In the genomic region with DNA sequence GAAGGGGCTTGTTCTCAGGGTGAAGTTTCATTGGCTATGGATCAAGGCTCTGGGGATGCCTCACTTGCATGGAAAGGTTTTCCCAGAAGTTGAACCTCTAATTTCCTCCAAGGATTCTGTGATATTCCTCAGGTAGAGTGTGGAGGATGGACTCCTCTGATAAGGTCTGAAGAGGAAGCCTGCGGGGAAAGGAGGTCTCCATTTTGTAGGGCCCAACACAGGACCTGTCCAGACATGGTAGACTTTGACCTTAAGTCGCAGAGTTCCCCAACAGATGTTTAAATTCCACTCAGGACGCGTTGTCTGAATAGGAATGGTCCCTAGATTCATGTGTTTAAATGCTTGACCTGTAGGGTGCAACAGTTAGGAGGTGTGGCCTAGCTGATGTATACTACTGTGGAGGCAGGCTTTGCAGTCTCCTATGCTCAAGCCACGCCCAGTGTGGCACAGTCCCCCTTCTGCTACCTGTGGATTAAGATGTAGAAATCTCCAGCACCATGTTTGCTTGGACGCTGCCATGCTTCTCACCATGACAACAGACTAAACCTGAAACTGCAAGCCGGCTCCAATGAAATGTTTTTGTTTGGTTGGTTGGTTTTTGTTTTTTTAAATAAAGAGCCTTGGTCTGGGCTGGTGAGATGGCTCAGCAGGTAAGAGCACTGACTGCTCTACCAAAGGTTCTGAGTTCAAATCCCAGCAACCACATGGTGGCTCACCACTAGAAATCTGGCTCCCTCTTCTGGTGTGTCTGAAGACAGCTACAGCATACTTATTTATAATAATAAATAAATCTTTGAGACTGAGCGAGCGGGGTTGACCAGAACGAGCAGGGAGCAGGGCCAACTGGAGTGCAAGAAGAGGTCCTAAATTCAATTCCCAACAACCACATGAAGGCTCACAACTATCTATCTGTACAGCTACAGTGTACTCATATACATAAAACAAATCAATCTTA, we compare ENCODE assay signal across 10 mouse cellular contexts. TPM values are rescaled to one million over a fixed set of nuclear protein-coding genes. Genes with fewer than 3 reads are reported as not detected.
A peak's percentile ranks its signal among the peaks of the same experiment; 100 is the strongest.
DNase-seq lines count a peak whose midpoint lies in the region; ATAC-seq and TF ChIP-seq lines count a peak whose summit lies in the region.
"Had no signal": no experiment of that assay in that cellular context is flagged by ENCODE, and none has a peak within 500 bp of the region (broad histone marks: within the 10 kb centered on the region; RNA-seq: fewer than 3 reads in every experiment).

No protein-coding gene starts in this region.

- TF ChIP-seq POLR2A in kidney, adult 2 months (IDR thresholded peaks at IDR 0.05; ENCODE audit: low read depth, low read length), result no peak

- no peak overlapping the region for H3K4me2 ChIP-seq in kidney, embryonic 15.5 days
- no peak overlapping the region for H3K4me2 ChIP-seq in neural tube, embryonic 13.5 days
- H3K4me2 ChIP-seq in stomach, postnatal 0 days (replicated peaks; ENCODE audit: low read depth), result no peak overlapping the region

- ATAC-seq in kidney, embryonic 15.5 days (replicated peaks; ENCODE audit: low FRiP score), result 0 out of 2 replicates have a peak, but pooled peaks have one; percentile 43
- ATAC-seq in neural tube, embryonic 13.5 days (ENCODE audit: low read depth), result peak; percentile 36; the same call in 1 of the 2 replicates
- peak; percentile 40; the same call in 1 of the 2 replicates for ATAC-seq in granulocyte monocyte progenitor cell, adult 5-6 weeks (replicated peaks; ENCODE audit: poor library complexity, severe bottlenecking)
- ATAC-seq in stomach, postnatal 0 days (ENCODE audit: low FRiP score, low TSS enrichment), result 0 out of 2 replicates have a peak, but pooled peaks have one; percentile 35

- no peak for TF ChIP-seq CTCF in kidney, adult 2 months (conservative IDR thresholded peaks at IDR 0.05; ENCODE audit: insufficient read depth, insufficient read length, low read depth, low read length)
- peak; percentile 14; the same call in 1 of the 2 replicates for TF ChIP-seq CTCF in stomach, postnatal 0 days (IDR thresholded peaks at IDR 0.05; ENCODE audit: low read depth)

- no peaks in the 10 kb centered on the region for H3K9me3 ChIP-seq in kidney, embryonic 15.5 days (replicated peaks)
- H3K9me3 ChIP-seq in neural tube, embryonic 13.5 days, result no peaks in the 10 kb centered on the region
- no peaks in the 10 kb centered on the region for H3K9me3 ChIP-seq in stomach, postnatal 0 days (ENCODE audit: control insufficient read depth, low read length)

- no peak overlapping the region for H3K9ac ChIP-seq in kidney, embryonic 15.5 days
- no peak overlapping the region for H3K9ac ChIP-seq in neural tube, embryonic 13.5 days
- H3K9ac ChIP-seq in stomach, postnatal 0 days (ENCODE audit: low read length), result no peak overlapping the region

- no peak overlapping the region for H3K27ac ChIP-seq in kidney, embryonic 15.5 days
- H3K27ac ChIP-seq in kidney, adult 2 months (ENCODE audit: insufficient read depth, low read depth, low read length), result no peak overlapping the region
- no peak overlapping the region for H3K27ac ChIP-seq in neural tube, embryonic 13.5 days (replicated peaks)
- no peak overlapping the region for H3K27ac ChIP-seq in stomach, postnatal 0 days (replicated peaks)

- H3K4me3 ChIP-seq in kidney, embryonic 15.5 days (replicated peaks), result no peak overlapping the region
- no peak overlapping the region for H3K4me3 ChIP-seq in kidney, adult 2 months (ENCODE audit: insufficient read depth, low read depth, low read length)
- H3K4me3 ChIP-seq in neural tube, embryonic 13.5 days, result no peak overlapping the region
- H3K4me3 ChIP-seq in stomach, postnatal 0 days (ENCODE audit: low read depth, low read length), result no peak overlapping the region

- peaks cover 62% of the 10 kb centered on the region for H3K36me3 ChIP-seq in kidney, embryonic 15.5 days
- H3K36me3 ChIP-seq in kidney, adult 2 months (ENCODE audit: control insufficient read depth, insufficient read depth, low read length), result peaks cover 3% of the 10 kb centered on the region
- peaks cover 52% of the 10 kb centered on the region for H3K36me3 ChIP-seq in neural tube, embryonic 13.5 days
- peaks cover 21% of the 10 kb centered on the region for H3K36me3 ChIP-seq in stomach, postnatal 0 days (ENCODE audit: control insufficient read depth, insufficient read depth, low read length)

- intact Hi-C loops in left cerebral cortex, postnatal 10 days (cut with DNase I), result no loop called here

- 85% methylated on average over 10 of the region's 10 CpGs for WGBS in kidney, embryonic 15.5 days
- 84% methylated on average over 10 of the region's 10 CpGs for WGBS in kidney, adult 2 months
- WGBS in neural tube, embryonic 13.5 days, result 90% methylated on average over 10 of the region's 10 CpGs
- 84% methylated on average over 10 of the region's 10 CpGs for WGBS in stomach, postnatal 0 days

- no peak for TF ChIP-seq EP300 in stomach, postnatal 0 days (optimal IDR thresholded peaks at IDR 0.05)

- DNase-seq in kidney, adult 2 months, result no peak
- no peak for DNase-seq in neural tube, embryonic 10.5 days (ENCODE audit: extremely low spot score, low spot score)
- DNase-seq in stomach, postnatal 0 days (ENCODE audit: low spot score), result no peak
- no peak for DNase-seq in urinary bladder, adult 2 months (ENCODE audit: low spot score)
- DNase-seq in left cerebral cortex, postnatal 10 days (ENCODE audit: extremely low spot score in 1 of 2, low spot score in 2 of 2), result no peak
- DNase-seq: adrenal gland, adult 2 months; heart, adult 18-20 months had no signal

- H3K4me1 ChIP-seq in kidney, embryonic 15.5 days, result no peaks in the 10 kb centered on the region
- H3K4me1 ChIP-seq in kidney, adult 2 months (ENCODE audit: control insufficient read depth, insufficient read depth, low read length), result no peaks in the 10 kb centered on the region
- H3K4me1 ChIP-seq in neural tube, embryonic 13.5 days (replicated peaks), result no peaks in the 10 kb centered on the region
- H3K4me1 ChIP-seq in stomach, postnatal 0 days (replicated peaks; ENCODE audit: control insufficient read depth, insufficient read depth), result no peaks in the 10 kb centered on the region

- no peaks in the 10 kb centered on the region for H3K27me3 ChIP-seq in kidney, embryonic 15.5 days
- no peaks in the 10 kb centered on the region for H3K27me3 ChIP-seq in kidney, adult 2 months (replicated peaks; ENCODE audit: control insufficient read depth, insufficient read depth, low read length)
- H3K27me3 ChIP-seq in neural tube, embryonic 13.5 days, result no peaks in the 10 kb centered on the region
- H3K27me3 ChIP-seq in stomach, postnatal 0 days (ENCODE audit: control insufficient read depth, insufficient read depth, low read length), result no peaks in the 10 kb centered on the region

RNA-seq across cellular contexts. Expression of gene Pcnp, which starts 16.5 kb away (rescaled TPM):
- polyA plus RNA-seq in kidney, embryonic 15.5 days (2015; fragmentation: Nextera tagmentation; extraction: Ambion mirVana), result 216 and 240 TPM in 2 replicates
- polyA plus RNA-seq in kidney, adult 2 months (2012; rRNA removed), result 16.3 and 24.6 TPM in 2 replicates
- polyA plus RNA-seq in neural tube, embryonic 13.5 days (2015; fragmentation: Nextera tagmentation; extraction: Ambion mirVana), result 240 and 254 TPM in 2 replicates
- total RNA-seq in granulocyte monocyte progenitor cell, adult 5-6 weeks (2014; fragmentation: Nextera tagmentation), result 92.3 and 115 TPM in 2 replicates
- total RNA-seq in granulocyte monocyte progenitor cell, adult 5-6 weeks (2017), result 120 and 143 TPM in 2 replicates
- 122 and 128 TPM in 2 replicates for polyA plus RNA-seq in stomach, postnatal 0 days (2015; fragmentation: Nextera tagmentation; extraction: Ambion mirVana)
- 79.2 and 94.9 TPM in 2 replicates for polyA plus RNA-seq in urinary bladder, adult 2 months (2012; rRNA removed)
- total RNA-seq in left cerebral cortex, postnatal 10 days (2021), result 100 to 1,000 TPM; 140 to 144 TPM

RNA-seq across cellular contexts. Expression of gene Trmt10c, which starts 24.6 kb away (rescaled TPM):
- 28.8 and 28.9 TPM in 2 replicates for polyA plus RNA-seq in kidney, embryonic 15.5 days (2015; fragmentation: Nextera tagmentation; extraction: Ambion mirVana)
- 2.9 and 3.3 TPM in 2 replicates for polyA plus RNA-seq in kidney, adult 2 months (2012; rRNA removed)
- 23.1 and 23.4 TPM in 2 replicates for polyA plus RNA-seq in neural tube, embryonic 13.5 days (2015; fragmentation: Nextera tagmentation; extraction: Ambion mirVana)
- total RNA-seq in granulocyte monocyte progenitor cell, adult 5-6 weeks (2014; fragmentation: Nextera tagmentation), result 24.1 and 26.0 TPM in 2 replicates
- 38.0 and 49.4 TPM in 2 replicates for total RNA-seq in granulocyte monocyte progenitor cell, adult 5-6 weeks (2017)
- polyA plus RNA-seq in stomach, postnatal 0 days (2015; fragmentation: Nextera tagmentation; extraction: Ambion mirVana), result 16.2 and 17.6 TPM in 2 replicates
- polyA plus RNA-seq in urinary bladder, adult 2 months (2012; rRNA removed), result 8.6 and 9.1 TPM in 2 replicates
- total RNA-seq in left cerebral cortex, postnatal 10 days (2021), result 1 to 10 TPM; 8.4 TPM

RNA-seq across cellular contexts. Expression of gene Senp7, which starts 35.1 kb away (rescaled TPM):
- polyA plus RNA-seq in kidney, embryonic 15.5 days (2015; fragmentation: Nextera tagmentation; extraction: Ambion mirVana), result 28.8 and 33.2 TPM in 2 replicates
- polyA plus RNA-seq in kidney, adult 2 months (2012; rRNA removed), result 2.9 and 3.1 TPM in 2 replicates
- 53.1 and 57.3 TPM in 2 replicates for polyA plus RNA-seq in neural tube, embryonic 13.5 days (2015; fragmentation: Nextera tagmentation; extraction: Ambion mirVana)
- total RNA-seq in granulocyte monocyte progenitor cell, adult 5-6 weeks (2014; fragmentation: Nextera tagmentation), result 26.1 and 41.5 TPM in 2 replicates
- 19.7 and 27.7 TPM in 2 replicates for total RNA-seq in granulocyte monocyte progenitor cell, adult 5-6 weeks (2017)
- 11.0 and 12.6 TPM in 2 replicates for polyA plus RNA-seq in stomach, postnatal 0 days (2015; fragmentation: Nextera tagmentation; extraction: Ambion mirVana)
- 11.7 and 12.8 TPM in 2 replicates for polyA plus RNA-seq in urinary bladder, adult 2 months (2012; rRNA removed)
- 10 to 100 TPM; 42.7 to 46.2 TPM for total RNA-seq in left cerebral cortex, postnatal 10 days (2021)

RNA-seq across cellular contexts. Expression of gene Zbtb11, which starts 39.4 kb away (rescaled TPM):
- 19.5 and 19.9 TPM in 2 replicates for polyA plus RNA-seq in kidney, embryonic 15.5 days (2015; fragmentation: Nextera tagmentation; extraction: Ambion mirVana)
- polyA plus RNA-seq in kidney, adult 2 months (2012; rRNA removed), result 2.9 and 3.2 TPM in 2 replicates
- polyA plus RNA-seq in neural tube, embryonic 13.5 days (2015; fragmentation: Nextera tagmentation; extraction: Ambion mirVana), result 19.3 and 23.2 TPM in 2 replicates
- total RNA-seq in granulocyte monocyte progenitor cell, adult 5-6 weeks (2014; fragmentation: Nextera tagmentation), result 28.3 and 30.6 TPM in 2 replicates
- 41.1 and 48.1 TPM in 2 replicates for total RNA-seq in granulocyte monocyte progenitor cell, adult 5-6 weeks (2017)
- 6.8 and 7.3 TPM in 2 replicates for polyA plus RNA-seq in stomach, postnatal 0 days (2015; fragmentation: Nextera tagmentation; extraction: Ambion mirVana)
- 11.7 and 11.8 TPM in 2 replicates for polyA plus RNA-seq in urinary bladder, adult 2 months (2012; rRNA removed)
- total RNA-seq in left cerebral cortex, postnatal 10 days (2021), result 10 to 100 TPM; 30.5 to 31.6 TPM

RNA-seq across cellular contexts. Expression of gene Rpl24, which starts 47.0 kb away (rescaled TPM):
- polyA plus RNA-seq in kidney, embryonic 15.5 days (2015; fragmentation: Nextera tagmentation; extraction: Ambion mirVana), result 771 and 828 TPM in 2 replicates
- polyA plus RNA-seq in kidney, adult 2 months (2012; rRNA removed), result 175 and 226 TPM in 2 replicates
- polyA plus RNA-seq in neural tube, embryonic 13.5 days (2015; fragmentation: Nextera tagmentation; extraction: Ambion mirVana), result 545 and 610 TPM in 2 replicates
- total RNA-seq in granulocyte monocyte progenitor cell, adult 5-6 weeks (2014; fragmentation: Nextera tagmentation), result 1,672 and 1,793 TPM in 2 replicates
- 1,306 and 1,376 TPM in 2 replicates for total RNA-seq in granulocyte monocyte progenitor cell, adult 5-6 weeks (2017)
- polyA plus RNA-seq in stomach, postnatal 0 days (2015; fragmentation: Nextera tagmentation; extraction: Ambion mirVana), result 760 and 770 TPM in 2 replicates
- polyA plus RNA-seq in urinary bladder, adult 2 months (2012; rRNA removed), result 872 and 875 TPM in 2 replicates
- total RNA-seq in left cerebral cortex, postnatal 10 days (2021), result 100 to 1,000 TPM; 397 to 401 TPM
